Mouse (Mus musculus) midbrain, embryonic 16.5 days (tissue): ENCODE measurements around the gene Strn4. TPM values are rescaled to one million over a fixed set of nuclear protein-coding genes. Genes with fewer than 3 reads are reported as not detected.
A peak's percentile ranks its signal among the peaks of the same experiment; 100 is the strongest.

ENCODE experiments used
- ATAC-seq: fragments of 200-750 bp; cut with Nextera tagmentation; 2 replicates; pipeline ENCODE4 v1.8.0; 2017; ENCODE audit warnings: moderate TSS enrichment
- H3K27ac ChIP-seq: fragments of 300-500 bp; sonication (generic); 2 replicates; pipeline ENCODE4 v1.5.1; 2014; ENCODE audit warnings: mild to moderate bottlenecking, low read length, mixed read lengths
- H3K27me3 ChIP-seq: fragments of 300-500 bp; sonication (generic); 2 replicates; pipeline ENCODE4 v1.6.1; 2014; ENCODE audit warnings: low read depth, low read length, mixed read lengths; ENCODE audit not compliant: control insufficient read depth, insufficient read depth
- H3K36me3 ChIP-seq: fragments of 300-500 bp; sonication (generic); 2 replicates; pipeline ENCODE4 v1.6.1; 2014; ENCODE audit warnings: mild to moderate bottlenecking, low read length, moderate library complexity, mixed read lengths; ENCODE audit not compliant: control insufficient read depth, insufficient read depth
- H3K4me1 ChIP-seq: fragments of 300-500 bp; sonication (generic); 2 replicates; pipeline ENCODE4 v1.6.1; 2014; ENCODE audit warnings: mild to moderate bottlenecking, low read length, mixed read lengths; ENCODE audit not compliant: control insufficient read depth, insufficient read depth
- H3K4me2 ChIP-seq: fragments of 300-500 bp; sonication (generic); 2 replicates; pipeline ENCODE4 v1.6.1; 2014; ENCODE audit warnings: mild to moderate bottlenecking, low read length, mixed read lengths
- H3K4me3 ChIP-seq: fragments of 300-500 bp; sonication (generic); 2 replicates; pipeline ENCODE4 v1.5.1; 2014; ENCODE audit warnings: low read depth, mild to moderate bottlenecking, low read length, moderate library complexity, mixed read lengths
- H3K9ac ChIP-seq: fragments of 300-500 bp; sonication (generic); 2 replicates; pipeline ENCODE4 v1.6.1; 2014; ENCODE audit warnings: low read depth, low read length, mixed read lengths
- H3K9me3 ChIP-seq: fragments of 300-500 bp; sonication (generic); replicated peaks from 2 replicates; pipeline ENCODE4 v1.6.1; 2014; ENCODE audit warnings: mild to moderate bottlenecking, low read length, mixed read lengths; ENCODE audit not compliant: control insufficient read depth, poor library complexity, severe bottlenecking
- WGBS: fragments of 180-500 bp; shearing (Covaris S2); extraction: QIAGEN DNeasy Blood & Tissue Kit; methylation state at CpG from one replicate; pipeline ENCODE4 v1.1.7; 2014; 5-methylcytosine and 5-hydroxymethylcytosine counted together
- polyA plus RNA-seq: library from polyadenylated mRNA; unstranded; fragments of >200 nt; fragmentation: Nextera tagmentation; extraction: Ambion mirVana; gene quantifications from 2 replicates; pipeline ENCODE4 v1.2.1, GENCODE M21; 2015

The Strn4 gene
- polyA plus RNA-seq, 1 experiment from 2014 or later: 185 TPM

GRCm38 (mm10) chr7:16885271-16885776 is 69.6 kb downstream of the Strn4 start:
- Histone ChIP-seq H3K27ac (no peak overlapping the region), H3K9ac (no peak overlapping the region), H3K27me3 (peaks cover 31% of the 10 kb centered on the region), H3K4me3 (peak overlapping the region; percentile 18), H3K9me3 (peaks cover 2% of the 10 kb centered on the region; the same call in 1 of the 2 replicates), H3K4me2 (peak overlapping the region; percentile 13; the same call in 1 of the 2 replicates), H3K4me1 (no peaks in the 10 kb centered on the region), H3K36me3 (peaks cover 25% of the 10 kb centered on the region)
- no peak for ATAC-seq
- WGBS: 11% methylated on average over 63 of the region's 95 CpGs

- 37% methylated on average over 59 of the region's 59 CpGs for WGBS
- Histone ChIP-seq H3K36me3 (peaks cover 25% of the 10 kb centered on the region), H3K9ac (no peak overlapping the region), H3K27me3 (peaks cover 31% of the 10 kb centered on the region), H3K4me2 (no peak overlapping the region), H3K4me1 (peaks cover 1% of the 10 kb centered on the region; the same call in 1 of the 2 replicates), H3K9me3 (peaks cover 2% of the 10 kb centered on the region; the same call in 1 of the 2 replicates), H3K27ac (no peak overlapping the region), H3K4me3 (no peak overlapping the region)
- no peak for ATAC-seq
Measured at GRCm38 (mm10) chr7:16885905-16886304, 70.2 kb downstream of the Strn4 start.

Other genes with a start within 250 kb of the Strn4 start
- 32.2 and 34.7 TPM in 2 replicates for gene Arhgap35, start 200.9 kb upstream of the Strn4 start, polyA plus RNA-seq
- gene Ceacam15, start 140.2 kb upstream of the Strn4 start, polyA plus RNA-seq: not detected in 2 replicates
- 0.18 TPM in 1 of 2 replicates, not detected in the other for gene Ceacam9, start 94.0 kb upstream of the Strn4 start, polyA plus RNA-seq
- gene Ap2s1, start 77.5 kb upstream of the Strn4 start, polyA plus RNA-seq: 437 and 461 TPM in 2 replicates
- 10.1 and 10.7 TPM in 2 replicates for gene Slc1a5, start 34.5 kb upstream of the Strn4 start, polyA plus RNA-seq
- gene Fkrp, start 843 bp downstream of the Strn4 start, polyA plus RNA-seq: 52.1 and 53.8 TPM in 2 replicates
- gene Prkd2, start 27.0 kb downstream of the Strn4 start, polyA plus RNA-seq: 6.0 and 6.9 TPM in 2 replicates
- gene Dact3, start 59.4 kb downstream of the Strn4 start, polyA plus RNA-seq: 2.6 and 3.0 TPM in 2 replicates
- gene Gng8, start 75.9 kb downstream of the Strn4 start, polyA plus RNA-seq: 14.0 and 49.2 TPM in 2 replicates
- gene Ptgir, start 90.6 kb downstream of the Strn4 start, polyA plus RNA-seq: 0.22 and 0.23 TPM in 2 replicates
- gene Calm3, start 108.2 kb downstream of the Strn4 start, polyA plus RNA-seq: 405 and 443 TPM in 2 replicates
- gene Pnmal2, start 128.8 kb downstream of the Strn4 start, polyA plus RNA-seq: 186 and 206 TPM in 2 replicates
- 83.1 and 89.5 TPM in 2 replicates for gene Pnmal1, start 143.8 kb downstream of the Strn4 start, polyA plus RNA-seq
- gene Gm42372, start 167.2 kb downstream of the Strn4 start, polyA plus RNA-seq: 7.2 and 7.3 TPM in 2 replicates
- 6.4 and 6.9 TPM in 2 replicates for gene Ccdc8, start 176.8 kb downstream of the Strn4 start, polyA plus RNA-seq
- gene Ppp5c, start 212.0 kb downstream of the Strn4 start, polyA plus RNA-seq: 118 and 127 TPM in 2 replicates
- 4.0 and 5.7 TPM in 2 replicates for gene Hif3a, start 246.5 kb downstream of the Strn4 start, polyA plus RNA-seq